Mouse (Mus musculus) A20 (cell line): Measurements from ENCODE around the gene Il12rb2.

Experiments used
- DNase-seq: peaks from one replicate; pipeline ENCODE4 v3.0.0-alpha.2; 2011; ENCODE audit warnings: low read depth, low spot score

The Il12rb2 gene

GRCm38 (mm10) chr6:67296126-67296525 lies 79.9 kb downstream of the Il12rb2 start:
- no peak for DNase-seq

- DNase-seq = no peak
Measured at GRCm38 (mm10) chr6:67292042-67292623, 83.9 kb downstream of the Il12rb2 start.

- no peak for DNase-seq
Measured at GRCm38 (mm10) chr6:67282897-67283296, 93.1 kb downstream of the Il12rb2 start.

- DNase-seq = no peak
Measured at GRCm38 (mm10) chr6:67281614-67282197, 94.3 kb downstream of the Il12rb2 start.

- DNase-seq = no peak
Measured at GRCm38 (mm10) chr6:67277944-67278343, 98.0 kb downstream of the Il12rb2 start.

GRCm38 (mm10) chr6:67269459-67269858 lies 106.5 kb downstream of the Il12rb2 start:
- no peak for DNase-seq

- DNase-seq = no peak
Measured at GRCm38 (mm10) chr6:67268983-67269382, 107.0 kb downstream of the Il12rb2 start.

GRCm38 (mm10) chr6:67268245-67268612 lies 107.8 kb downstream of the Il12rb2 start:
- no peak for DNase-seq

GRCm38 (mm10) chr6:67267408-67268244 lies 108.4 kb downstream of the Il12rb2 start:
- DNase-seq = peak; percentile 39

- DNase-seq = peak; percentile 91
Measured at GRCm38 (mm10) chr6:67266664-67267407, 109.2 kb downstream of the Il12rb2 start.

GRCm38 (mm10) chr6:67266159-67266657 lies 109.8 kb downstream of the Il12rb2 start:
- DNase-seq = no peak

- DNase-seq = no peak
Measured at GRCm38 (mm10) chr6:67264935-67265334, 111.1 kb downstream of the Il12rb2 start.

- no peak for DNase-seq
Measured at GRCm38 (mm10) chr6:67251095-67251494, 124.9 kb downstream of the Il12rb2 start.

- no peak for DNase-seq
Measured at GRCm38 (mm10) chr6:67244451-67244850, 131.5 kb downstream of the Il12rb2 start.

GRCm38 (mm10) chr6:67243765-67244420 lies 132.1 kb downstream of the Il12rb2 start:
- DNase-seq = no peak
